Mouse (Mus musculus) Patski (cell line): ENCODE measurements around the gene Ctdsp2. TPM values are rescaled to one million over a fixed set of nuclear protein-coding genes. Genes with fewer than 3 reads are reported as not detected.

Source experiments
- ATAC-seq: fragments of 100-300 bp; one replicate; pipeline ENCODE4 v1.8.0; 2021
- CTCF ChIA-PET: fragments of 350-600 bp; sonication (Branson Sonifier 250); formaldehyde crosslinking; loops from one replicate; lab custom pipeline; 2022; ENCODE audit warnings: inconsistent platforms; lab: Charles Lee
- POLR2A ChIA-PET: fragments of 350-600 bp; sonication (Branson Sonifier 250); formaldehyde crosslinking; loops from one replicate; lab custom pipeline; 2022; ENCODE audit warnings: antibody characterized with exemption, inconsistent platforms; lab: Charles Lee
- DNase-seq: peaks from one replicate; pipeline ENCODE4 v3.0.0-alpha.2; 2011; ENCODE audit warnings: low read depth, low spot score
- H3K27me3 ChIP-seq: fragments of 371-371 bp; one replicate; pipeline ENCODE4 v1.5.1; 2021
- CTCF ChIP-seq: fragments of 100-300 bp; IDR thresholded peaks from one replicate; pipeline ENCODE4 v1.5.1; 2021
- in situ Hi-C: fragments of 300-500 bp; cut with MboI; formaldehyde crosslinking; loops from 3 replicates; pipeline ENCODE4 v1.11.1; 2018; ENCODE audit warnings: low pct_unique_long_range_greater_than_20kb, mixed read lengths
- polyA plus RNA-seq: library from polyadenylated mRNA; unstranded; gene quantifications from one replicate; pipeline ENCODE4 v1.2.3, GENCODE M21; 2021

Ctdsp2 gene
- polyA plus RNA-seq, 1 experiment from 2014 or later = 101 TPM

DNA sequence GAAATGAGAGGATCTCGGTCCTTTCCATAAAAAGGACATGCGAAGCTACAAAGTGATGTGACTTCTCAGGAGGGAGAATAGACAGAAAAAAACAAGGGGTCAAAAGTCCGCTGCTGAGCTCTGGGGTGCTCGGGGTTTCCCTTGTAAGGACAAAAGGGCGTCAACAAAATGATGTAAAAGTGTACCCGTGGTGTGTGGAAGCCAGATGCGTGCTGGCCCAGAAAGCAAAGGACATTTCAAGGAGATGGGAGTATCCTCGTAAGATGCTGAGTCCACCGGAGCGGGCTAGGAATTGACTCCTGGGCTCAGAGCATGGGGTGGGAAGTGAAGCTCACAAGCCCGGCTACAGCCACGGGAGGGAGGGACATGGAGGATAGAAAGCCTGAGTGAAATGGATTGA lies 59.1 kb downstream of the Ctdsp2 start:
- CTCF ChIA-PET = no interaction called here
- TF ChIP-seq CTCF = no peak
- H3K27me3 ChIP-seq = no peaks in the 10 kb centered on the region
- POLR2A ChIA-PET = no interaction called here
- in situ Hi-C loops = loop anchor here (10.0 kb wide), 1 partner anchor 123 kb away; no protein-coding TSS in a partner anchor
- DNase-seq (no peak), ATAC-seq (no peak)

- ChIA-PET CTCF (interaction anchor here (1.1 to 2.6 kb wide), 4 partner anchors 9 to 122 kb away, joined by 3 to 13 read pairs (median 6); no protein-coding TSS in a partner anchor), POLR2A (interaction anchor here (0.9 to 2.8 kb wide), 5 partner anchors 11 to 121 kb away, joined by 3 to 19 read pairs (median 4); partner anchors contain the start of genes Tsfm and Tspan31)
- ATAC-seq (no peak), DNase-seq (no peak)
- in situ Hi-C loops = no loop called here
- no peak for TF ChIP-seq CTCF
- no peaks in the 10 kb centered on the region for H3K27me3 ChIP-seq
Measured at GRCm38 (mm10) chr10:127040569-127041214, 62.2 kb downstream of the Ctdsp2 start.

DNA sequence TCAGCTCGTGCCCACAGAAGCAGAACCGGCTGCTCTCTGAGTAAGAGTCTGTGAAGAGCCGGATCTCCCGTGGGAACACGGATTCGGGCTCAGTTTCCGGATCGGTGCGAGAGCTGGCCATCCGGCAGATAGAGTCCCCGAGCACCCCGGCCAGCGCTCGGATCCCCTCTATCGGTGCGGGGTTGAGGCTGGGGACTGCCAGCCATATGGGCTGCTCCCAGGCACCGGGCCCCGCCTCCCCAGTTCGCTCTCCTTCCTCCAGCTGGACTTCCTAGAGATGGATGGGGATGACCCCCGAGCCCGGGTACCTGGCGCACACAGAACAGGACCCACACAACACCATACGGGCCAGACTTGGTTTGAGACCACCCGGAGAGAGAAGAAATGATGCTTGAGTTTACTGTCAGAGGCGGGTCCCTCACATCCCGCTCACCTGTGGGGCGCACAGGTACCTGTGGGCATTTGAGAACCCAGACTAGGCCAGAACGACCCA lies 62.8 kb downstream of the Ctdsp2 start, which contains the start of the genes Mettl1 and Eef1akmt3:
Mettl1 (plus strand) TSS at position 141 of the 493 bp plus-strand sequence.
Eef1akmt3 (minus strand) TSS at position 240 of the 493 bp plus-strand sequence.
- in situ Hi-C loops = no loop called here
- ATAC-seq (peak; percentile 63), DNase-seq (no peak)
- H3K27me3 ChIP-seq = no peaks in the 10 kb centered on the region
- TF ChIP-seq CTCF = no peak
- POLR2A ChIA-PET = interaction anchor here (0.9 to 2.8 kb wide), 6 partner anchors 11 to 121 kb away, joined by 3 to 19 read pairs (median 4); partner anchors contain the start of genes Tsfm and Tspan31
- CTCF ChIA-PET = interaction anchor here (1.5 to 2.6 kb wide), 3 partner anchors 10 to 123 kb away, joined by 3 to 13 read pairs (median 8); no protein-coding TSS in a partner anchor

GRCm38 (mm10) chr10:127041774-127042338 lies 63.3 kb downstream of the Ctdsp2 start:
- no peak for DNase-seq
- ATAC-seq = peak; percentile 66
- ChIA-PET CTCF (interaction anchor here (1.6 to 2.6 kb wide), 2 partner anchors 10 to 16 kb away, joined by 8 to 13 read pairs; no protein-coding TSS in a partner anchor), POLR2A (interaction anchor here (0.9 to 2.8 kb wide), 6 partner anchors 12 to 122 kb away, joined by 3 to 19 read pairs (median 4); partner anchors contain the start of genes Tsfm and Tspan31)
- no peaks in the 10 kb centered on the region for H3K27me3 ChIP-seq
- no peak for TF ChIP-seq CTCF
- in situ Hi-C loops = no loop called here

- in situ Hi-C loops = no loop called here
- ATAC-seq = peak; percentile 38
- H3K27me3 ChIP-seq = no peaks in the 10 kb centered on the region
- no peak for TF ChIP-seq CTCF
- ChIA-PET CTCF (interaction anchor here (1.2 to 2.7 kb wide), 3 partner anchors 10 to 15 kb away, joined by 4 to 13 read pairs (median 13); no protein-coding TSS in a partner anchor), POLR2A (interaction anchor here (0.6 to 2.8 kb wide), 3 partner anchors 12 to 327 kb away, joined by 4 to 19 read pairs (median 10); partner anchors contain the start of genes Inhbc and Tsfm)
- DNase-seq = no peak
Measured at GRCm38 (mm10) chr10:127042468-127043115, 64.1 kb downstream of the Ctdsp2 start.

- ChIA-PET POLR2A (interaction anchor here (0.6 kb wide), 1 partner anchor 327 kb away, joined by 4 read pairs; the partner anchor contains the start of gene Inhbc), CTCF (interaction anchor here (1.2 to 2.7 kb wide), 2 partner anchors 10 to 15 kb away, joined by 4 to 13 read pairs; no protein-coding TSS in a partner anchor)
- no peak for TF ChIP-seq CTCF
- H3K27me3 ChIP-seq = no peaks in the 10 kb centered on the region
- in situ Hi-C loops = no loop called here
- DNase-seq = no peak
- no peak for ATAC-seq
Measured at GRCm38 (mm10) chr10:127043187-127043586, 64.7 kb downstream of the Ctdsp2 start.

- POLR2A ChIA-PET = no interaction called here
Measured at GRCm38 (mm10) chr10:127047954-127048353, 69.4 kb downstream of the Ctdsp2 start, which contains the start of gene Cyp27b1. TSS of gene Cyp27b1 (plus strand) at chr10:127048250.

GRCm38 (mm10) chr10:127048608-127049394 lies 70.3 kb downstream of the Ctdsp2 start:
- no peak for DNase-seq
- H3K27me3 ChIP-seq = no peaks in the 10 kb centered on the region
- TF ChIP-seq CTCF = no peak
- ATAC-seq = no peak
- CTCF ChIA-PET = interaction anchor here (1.0 to 3.0 kb wide), 2 partner anchors 9 to 130 kb away, joined by 3 to 13 read pairs; no protein-coding TSS in a partner anchor
- in situ Hi-C loops = no loop called here
- POLR2A ChIA-PET = no interaction called here

More at GRCm38 (mm10) chr10:127047954-127048353, 69.4 kb downstream of the Ctdsp2 start, which contains the start of gene Cyp27b1:
- TF ChIP-seq CTCF = no peak
- no peaks in the 10 kb centered on the region for H3K27me3 ChIP-seq
- DNase-seq = no peak
- ATAC-seq = no peak
- in situ Hi-C loops = no loop called here
- CTCF ChIA-PET = interaction anchor here (3.0 kb wide), 1 partner anchor 10 kb away, joined by 13 read pairs; no protein-coding TSS in a partner anchor

Other genes starting within 250 kb of the Ctdsp2 start
- 14.5 TPM for gene Atp23, start 77.4 kb upstream of the Ctdsp2 start, polyA plus RNA-seq
- 0.09 TPM for gene Avil, start 22.0 kb downstream of the Ctdsp2 start, polyA plus RNA-seq
- gene Tsfm, start 52.1 kb downstream of the Ctdsp2 start, polyA plus RNA-seq = 61.7 TPM
- gene Mettl1, start 62.7 kb downstream of the Ctdsp2 start, polyA plus RNA-seq = 15.8 TPM
- gene Eef1akmt3, start 62.8 kb downstream of the Ctdsp2 start, polyA plus RNA-seq = 0.44 TPM
- 0.51 TPM for gene Cyp27b1, start 69.5 kb downstream of the Ctdsp2 start, polyA plus RNA-seq
- 28.6 TPM for gene March9, start 81.5 kb downstream of the Ctdsp2 start, polyA plus RNA-seq
- 669 TPM for gene Cdk4, start 84.8 kb downstream of the Ctdsp2 start, polyA plus RNA-seq
- gene Tspan31, start 91.5 kb downstream of the Ctdsp2 start, polyA plus RNA-seq = 116 TPM
- 1.4 TPM for gene Agap2, start 96.6 kb downstream of the Ctdsp2 start, polyA plus RNA-seq
- gene Os9, start 142.4 kb downstream of the Ctdsp2 start, polyA plus RNA-seq = 173 TPM
- 112 TPM for gene B4galnt1, start 186.5 kb downstream of the Ctdsp2 start, polyA plus RNA-seq
- gene Slc26a10, start 201.9 kb downstream of the Ctdsp2 start, polyA plus RNA-seq = 0.85 TPM
- 106 TPM for gene Arhgef25, start 211.4 kb downstream of the Ctdsp2 start, polyA plus RNA-seq
- gene Dtx3, start 217.0 kb downstream of the Ctdsp2 start, polyA plus RNA-seq = 155 TPM
- gene Pip4k2c, start 232.9 kb downstream of the Ctdsp2 start, polyA plus RNA-seq = 76.8 TPM